Mouse (Mus musculus) heart, postnatal 0 days (tissue): ENCODE measurements at regions not wholly inside any gene's neighbourhood (a gene's known extent, or its start where the extent isn't known, plus 50 kb on each side); places are given as distances from the start of the nearest gene placed in this dataset.

Experiments used
- ATAC-seq: fragments of 200-750 bp; cut with Nextera tagmentation; 2 replicates; pipeline ENCODE4 v1.8.0; 2017; ENCODE audit warnings: low read depth, moderate number of reproducible peaks, moderate library complexity; ENCODE audit not compliant: insufficient read depth
- DNase-seq: peaks from one replicate; pipeline ENCODE4 v3.0.0-alpha.2; 2016; ENCODE audit warnings: low spot score
- H3K27ac ChIP-seq: fragments of 300-500 bp; sonication (generic); 2 replicates; pipeline ENCODE4 v1.5.1; 2014; ENCODE audit warnings: low read depth, mild to moderate bottlenecking
- H3K27me3 ChIP-seq: fragments of 300-500 bp; sonication (generic); 2 replicates; pipeline ENCODE4 v1.6.1; 2014; ENCODE audit warnings: low read length, mixed read lengths; ENCODE audit not compliant: control insufficient read depth, insufficient read depth
- H3K36me3 ChIP-seq: fragments of 300-500 bp; sonication (generic); replicated peaks from 2 replicates; pipeline ENCODE4 v1.6.1; 2014; ENCODE audit warnings: low read length, mixed read lengths; ENCODE audit not compliant: control insufficient read depth, insufficient read depth
- H3K4me1 ChIP-seq: fragments of 300-500 bp; sonication (generic); 2 replicates; pipeline ENCODE4 v1.6.1; 2014; ENCODE audit warnings: antibody characterized with exemption; ENCODE audit not compliant: control insufficient read depth, insufficient read depth
- H3K4me2 ChIP-seq: fragments of 300-500 bp; sonication (generic); 2 replicates; pipeline ENCODE4 v1.6.1; 2014; ENCODE audit warnings: low read depth, mild to moderate bottlenecking, low read length, moderate library complexity
- H3K4me3 ChIP-seq: fragments of 300-500 bp; sonication (generic); 2 replicates; pipeline ENCODE4 v1.5.1; 2014; ENCODE audit warnings: low read depth, low read length
- H3K9ac ChIP-seq: fragments of 300-500 bp; sonication (generic); replicated peaks from 2 replicates; pipeline ENCODE4 v1.6.1; 2014; ENCODE audit warnings: low read depth, low read length, mixed read lengths
- H3K9me3 ChIP-seq: fragments of 300-500 bp; sonication (generic); replicated peaks from 2 replicates; pipeline ENCODE4 v1.6.1; 2016; ENCODE audit warnings: low read length; ENCODE audit not compliant: control insufficient read depth
- CTCF ChIP-seq: IDR thresholded peaks from 2 replicates; pipeline ENCODE4 v1.5.1; 2016; ENCODE audit warnings: antibody characterized with exemption, control low read depth, low read depth
- EP300 ChIP-seq: IDR thresholded peaks from 2 replicates; pipeline ENCODE4 v1.6.1; 2016; ENCODE audit warnings: antibody characterized with exemption, low read depth
- WGBS: fragments of 180-500 bp; shearing (Covaris S2); extraction: QIAGEN DNeasy Blood & Tissue Kit; methylation state at CpG from one replicate; pipeline ENCODE4 v1.1.7; 2014; 5-methylcytosine and 5-hydroxymethylcytosine counted together

DNA sequence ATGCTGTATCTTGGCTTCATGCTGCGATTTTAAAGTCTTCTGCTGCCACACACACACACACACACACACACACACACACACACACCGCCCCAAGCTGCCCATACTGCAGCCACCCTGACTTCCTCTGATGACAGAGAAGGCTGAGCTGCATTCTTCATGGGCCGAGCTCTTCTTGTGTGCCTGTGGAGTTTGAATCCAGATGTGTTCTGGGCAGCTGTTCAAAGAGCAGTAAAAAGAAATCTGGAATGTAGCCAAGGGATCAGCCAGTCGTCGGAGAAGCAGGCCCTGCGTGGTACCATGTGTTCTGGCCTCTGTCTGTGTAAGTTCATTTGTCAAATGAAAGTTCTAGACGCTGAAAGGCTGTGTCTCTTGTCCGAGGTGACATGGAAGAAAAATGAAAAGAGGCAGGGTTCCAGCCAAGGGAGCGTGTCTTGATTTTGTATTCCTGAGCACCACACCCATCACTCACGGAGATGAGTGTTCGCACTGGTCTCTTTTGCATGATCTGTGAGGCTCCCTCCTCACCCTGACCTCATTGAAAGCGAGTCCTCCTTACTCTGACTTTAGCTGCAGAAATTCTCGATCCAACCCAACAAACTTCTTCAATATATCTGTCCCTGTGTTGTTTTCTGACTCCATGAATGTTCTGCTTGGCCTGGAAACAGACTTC lies 177.4 kb upstream of the Sulf2 start:
- ATAC-seq (no peak), DNase-seq (no peak)
- 40% methylated on average over 13 of the region's 13 CpGs for WGBS
- Histone ChIP-seq H3K4me2 (no peak overlapping the region), H3K4me3 (no peak overlapping the region), H3K9me3 (no peaks in the 10 kb centered on the region), H3K27me3 (no peaks in the 10 kb centered on the region), H3K36me3 (no peaks in the 10 kb centered on the region), H3K27ac (no peak overlapping the region), H3K4me1 (peaks cover 13% of the 10 kb centered on the region), H3K9ac (no peak overlapping the region)
- TF ChIP-seq EP300, result no peak
- no peak for TF ChIP-seq CTCF

GRCm38 (mm10) chr2:166331192-166331591 lies 175.7 kb upstream of the Sulf2 start:
- Histone ChIP-seq H3K9me3 (no peaks in the 10 kb centered on the region), H3K4me3 (no peak overlapping the region), H3K27ac (no peak overlapping the region), H3K36me3 (no peaks in the 10 kb centered on the region), H3K4me2 (no peak overlapping the region), H3K9ac (no peak overlapping the region), H3K4me1 (peaks cover 11% of the 10 kb centered on the region), H3K27me3 (no peaks in the 10 kb centered on the region)
- WGBS, result 92% methylated on average over 4 of the region's 4 CpGs
- TF ChIP-seq EP300, result no peak
- no peak for TF ChIP-seq CTCF
- ATAC-seq, result no peak
- no peak for DNase-seq

GRCm38 (mm10) chr2:166330364-166330763 lies 174.9 kb upstream of the Sulf2 start:
- Histone ChIP-seq H3K9ac (no peak overlapping the region), H3K27me3 (no peaks in the 10 kb centered on the region), H3K4me3 (no peak overlapping the region), H3K4me1 (peaks cover 7% of the 10 kb centered on the region; the same call in 1 of the 2 replicates), H3K27ac (no peak overlapping the region), H3K36me3 (no peaks in the 10 kb centered on the region), H3K4me2 (no peak overlapping the region), H3K9me3 (no peaks in the 10 kb centered on the region)
- TF ChIP-seq CTCF (no peak), EP300 (no peak)
- ATAC-seq, result no peak
- 64% methylated on average over 6 of the region's 6 CpGs for WGBS
- DNase-seq, result no peak

GRCm38 (mm10) chr2:166329556-166330340 lies 174.3 kb upstream of the Sulf2 start:
- H3K9ac ChIP-seq, result no peak overlapping the region
- WGBS, result 76% methylated on average over 14 of the region's 14 CpGs
- ATAC-seq (no peak), DNase-seq (no peak)
- no peaks in the 10 kb centered on the region for H3K27me3 ChIP-seq
- no peak for TF ChIP-seq CTCF
- no peak for TF ChIP-seq EP300
- no peaks in the 10 kb centered on the region for H3K9me3 ChIP-seq
- no peak overlapping the region for H3K4me3 ChIP-seq
- peaks cover 7% of the 10 kb centered on the region; the same call in 1 of the 2 replicates for H3K4me1 ChIP-seq
- H3K36me3 ChIP-seq, result no peaks in the 10 kb centered on the region
- no peak overlapping the region for H3K4me2 ChIP-seq
- no peak overlapping the region for H3K27ac ChIP-seq

DNA sequence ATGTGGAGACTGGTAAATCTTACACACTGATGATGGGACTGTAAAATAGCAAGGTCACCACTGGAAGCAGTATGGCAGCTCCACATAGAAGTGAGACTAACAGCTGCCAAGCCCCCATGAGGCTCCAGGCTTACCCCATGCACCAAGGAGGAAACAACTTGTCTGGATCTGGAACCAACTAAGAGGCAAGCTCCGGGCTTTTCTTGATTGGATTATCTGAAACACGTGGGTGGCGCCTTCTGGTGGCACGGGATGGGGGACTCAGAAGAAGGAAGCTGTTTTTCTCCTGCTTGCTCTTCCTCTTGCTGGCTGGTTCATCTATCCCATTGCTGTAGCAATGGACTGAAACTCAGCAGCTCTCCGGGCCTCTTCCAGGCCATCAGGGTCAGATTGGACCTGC lies 171.5 kb upstream of the Sulf2 start:
- no peak overlapping the region for H3K27ac ChIP-seq
- no peak overlapping the region for H3K4me3 ChIP-seq
- no peaks in the 10 kb centered on the region for H3K27me3 ChIP-seq
- H3K36me3 ChIP-seq, result no peaks in the 10 kb centered on the region
- DNase-seq (no peak), ATAC-seq (no peak)
- TF ChIP-seq EP300, result no peak
- TF ChIP-seq CTCF, result no peak
- H3K4me2 ChIP-seq, result no peak overlapping the region
- no peak overlapping the region for H3K9ac ChIP-seq
- 73% methylated on average over 5 of the region's 5 CpGs for WGBS
- no peaks in the 10 kb centered on the region for H3K9me3 ChIP-seq
- peaks cover 9% of the 10 kb centered on the region for H3K4me1 ChIP-seq
